Mouse (Mus musculus) natural killer cell, adult 2 months (primary cell): Measurements from ENCODE around the gene Arsj.

ENCODE experiments used
- DNase-seq, 2 experiments: peaks; one replicate each; pipeline ENCODE4 v3.0.0; 2022; ENCODE audit warnings: low spot score in 2 of 2

Arsj gene

DNA sequence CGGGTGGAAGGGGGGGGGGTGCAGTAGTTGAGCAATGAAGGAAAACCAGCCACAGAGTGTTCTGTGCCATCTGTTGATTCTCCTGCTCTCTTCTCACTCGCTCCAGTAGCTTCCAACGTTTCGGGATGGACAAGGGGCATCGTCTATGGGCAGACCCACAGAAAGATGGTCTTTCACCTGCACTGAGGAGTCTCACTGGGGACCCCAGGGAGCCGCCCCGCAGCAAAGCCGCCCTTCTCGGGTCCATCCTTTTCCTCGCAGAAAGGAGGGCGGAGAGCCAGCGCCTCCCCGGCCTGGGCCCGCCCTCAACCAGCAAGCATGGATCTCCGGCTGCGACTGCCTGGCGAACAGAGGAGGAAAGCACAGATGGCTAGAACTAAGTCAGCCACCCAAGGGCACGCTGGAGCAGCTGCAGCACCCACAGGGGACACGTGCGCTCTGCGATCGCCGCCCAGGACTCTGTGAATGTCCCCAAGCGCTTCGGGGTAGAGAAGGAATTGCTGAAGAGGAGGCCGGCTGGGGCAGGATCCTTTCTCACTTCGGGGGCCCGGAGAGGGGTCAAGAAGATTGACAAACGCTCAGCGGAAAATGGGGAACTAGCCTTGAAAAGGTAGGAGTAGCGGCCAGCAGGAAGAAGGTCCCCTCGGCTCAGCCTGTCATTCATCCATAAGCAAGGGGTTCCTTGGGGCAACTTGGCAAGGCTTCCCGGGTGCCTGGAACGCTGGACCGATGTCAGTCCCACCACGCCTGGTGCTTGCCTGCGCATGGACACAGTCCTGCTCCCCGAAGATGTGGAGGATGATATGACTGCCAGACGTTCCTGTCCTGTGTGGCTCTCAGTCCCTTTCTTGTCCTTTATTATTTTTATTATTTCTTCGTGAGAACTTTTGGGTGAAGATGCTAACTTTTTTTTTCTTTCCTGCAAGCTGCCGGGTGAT lies at the start of gene Arsj:
Gene Arsj, plus strand, starts transcription at position 117 of the 938 bp plus-strand sequence.
- DNase-seq = no peak

DNA sequence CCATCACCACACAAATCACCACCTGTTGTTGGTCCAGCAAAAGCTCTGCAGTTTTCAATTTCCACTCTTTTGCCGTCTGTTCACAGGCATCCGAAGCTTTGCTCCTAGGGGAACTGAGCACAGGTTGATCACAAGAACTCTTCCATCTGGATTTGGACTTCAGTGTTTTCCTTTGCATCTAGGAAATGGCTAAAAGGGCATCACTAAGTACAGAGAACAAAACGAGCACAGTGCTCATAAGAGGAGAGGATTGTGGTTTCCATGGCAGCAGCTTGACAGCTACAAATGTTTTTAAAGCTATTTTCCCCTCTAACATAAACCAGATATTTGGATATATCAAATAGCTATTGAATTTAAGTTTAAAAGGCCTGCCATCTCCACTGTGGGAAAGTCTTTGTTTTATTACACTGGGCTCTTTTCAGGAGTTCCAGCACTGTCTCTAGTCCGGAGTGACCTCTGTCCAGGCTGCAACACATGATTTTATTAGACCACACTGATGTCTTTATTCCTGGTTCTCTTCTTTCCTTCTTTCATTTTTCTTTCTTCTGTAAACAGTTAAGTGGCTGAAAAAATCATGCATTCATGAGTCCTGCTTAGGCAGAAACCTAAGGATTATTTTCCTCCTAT lies 38.5 kb upstream of the Arsj start:
- no peak for DNase-seq

DNA sequence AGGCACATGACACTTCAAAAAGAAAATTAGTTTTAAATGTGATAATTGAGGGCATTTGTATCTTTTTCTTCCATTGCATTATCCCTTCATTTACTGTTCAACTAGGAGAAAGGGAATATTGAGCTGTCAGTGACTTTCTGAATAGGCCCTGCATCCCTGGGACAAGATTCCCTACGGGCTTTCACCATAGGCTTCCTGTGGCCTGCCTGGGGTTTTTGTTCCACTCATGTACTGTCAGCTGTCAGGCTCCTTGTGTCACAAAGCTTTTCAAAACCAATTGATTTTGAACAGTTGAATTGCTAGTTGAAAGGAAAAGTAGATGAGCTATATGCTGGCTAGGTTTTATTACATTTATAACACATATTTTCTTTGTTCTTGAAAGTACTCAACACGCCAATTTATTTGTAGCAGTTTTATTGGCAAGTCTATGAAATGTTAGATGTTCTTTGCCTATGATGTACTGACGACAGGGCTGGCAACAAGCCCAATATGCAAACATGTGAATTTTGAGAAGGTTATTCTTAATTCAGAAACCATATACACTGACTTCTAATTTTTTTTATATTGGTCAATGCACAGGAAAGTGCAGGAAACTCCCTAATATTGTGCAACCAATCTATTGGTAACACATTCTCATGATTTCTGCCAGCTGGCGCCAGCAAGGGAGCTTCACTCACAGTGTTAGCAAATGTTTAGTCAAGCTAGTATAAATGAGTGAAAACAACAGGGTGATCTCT lies 37.4 kb upstream of the Arsj start:
- DNase-seq = no peak

DNA sequence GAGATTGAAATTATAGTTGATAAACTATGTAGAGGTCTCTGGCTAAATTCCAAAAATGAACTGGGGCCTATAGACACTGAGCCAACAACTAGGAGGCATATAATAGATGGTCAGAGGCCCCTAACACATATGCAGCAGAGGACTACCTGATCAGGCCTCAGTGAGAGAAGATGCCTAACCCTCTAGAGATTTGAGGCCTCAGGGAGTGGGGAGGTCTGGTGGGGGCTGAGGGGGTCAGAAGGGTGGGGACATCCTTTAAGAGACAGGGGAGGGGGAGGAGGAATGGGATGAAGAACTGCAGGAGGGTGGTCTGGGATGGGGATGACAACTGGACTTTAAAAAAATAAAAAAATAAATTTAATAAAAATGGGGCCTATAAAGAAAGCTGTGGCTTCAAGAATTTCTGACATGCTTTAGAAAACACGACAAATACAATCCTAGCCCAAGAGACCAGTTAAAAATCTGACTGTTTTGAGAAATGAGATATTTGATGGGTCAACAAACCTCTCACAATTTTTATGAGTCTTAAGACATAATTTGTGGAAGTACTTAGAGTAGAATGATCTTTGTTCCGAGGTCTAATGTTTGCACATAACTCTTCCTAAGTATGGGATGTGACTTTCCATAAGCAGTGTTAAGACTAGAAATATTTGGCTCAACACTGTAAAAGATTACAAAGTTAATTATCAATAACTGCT lies 36.7 kb upstream of the Arsj start:
- DNase-seq = no peak

DNA sequence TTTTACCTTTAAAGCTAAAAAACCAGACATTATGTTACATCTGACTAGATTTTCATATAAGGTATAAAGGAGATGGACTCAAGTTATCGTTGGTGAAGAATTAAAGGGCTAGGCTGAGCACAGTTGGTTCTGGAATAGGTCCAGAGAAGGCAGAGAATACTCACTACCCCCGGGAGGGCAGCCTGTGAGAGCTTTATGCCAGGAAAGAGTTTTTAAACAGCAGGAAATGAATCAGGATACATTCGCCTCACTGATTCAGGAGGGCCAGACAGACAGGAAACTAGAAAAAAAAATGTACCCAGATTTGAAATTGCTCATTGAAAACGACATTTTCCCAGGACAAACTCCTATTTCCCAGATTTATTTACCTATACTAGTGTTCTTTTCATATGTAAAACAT lies 28.2 kb upstream of the Arsj start:
- DNase-seq = no peak

DNA sequence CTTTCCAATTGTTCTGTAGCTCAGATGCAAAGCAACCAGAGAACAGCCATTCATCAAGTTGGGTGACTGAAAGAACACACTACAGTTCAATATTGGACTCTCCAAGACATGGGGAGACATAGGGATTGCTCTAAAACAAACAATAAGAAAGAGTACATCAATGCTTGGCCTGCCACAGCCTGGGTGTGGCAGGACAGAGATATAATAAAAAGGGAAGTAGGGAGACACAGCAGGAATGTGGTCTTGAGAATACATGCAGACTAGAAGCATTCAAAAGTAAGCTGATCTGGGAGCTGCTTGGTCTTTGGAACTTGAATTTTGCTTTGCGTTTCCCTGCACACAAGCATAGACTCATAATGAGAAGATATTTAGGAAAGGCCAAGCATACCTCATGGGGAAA lies 18.7 kb upstream of the Arsj start:
- DNase-seq = no peak

DNA sequence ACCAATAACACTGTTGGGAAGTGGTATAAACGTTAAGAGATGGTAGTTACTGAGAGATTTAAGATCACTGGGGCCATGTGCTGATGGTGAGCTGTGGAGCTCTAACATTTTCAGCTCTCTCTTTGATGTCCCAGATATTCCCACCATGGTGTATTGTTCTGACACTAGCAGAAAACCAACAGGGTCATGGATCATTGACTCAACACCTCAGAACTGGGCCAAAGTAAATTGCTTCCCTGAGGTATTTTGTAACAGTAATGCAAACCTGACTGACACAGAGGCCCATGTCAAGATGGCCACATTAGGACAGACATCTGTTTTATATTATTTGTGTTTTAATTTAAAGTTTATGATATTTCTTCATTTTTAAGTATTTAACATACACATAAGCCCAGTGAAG lies 3.7 kb upstream of the Arsj start:
- no peak for DNase-seq

DNA sequence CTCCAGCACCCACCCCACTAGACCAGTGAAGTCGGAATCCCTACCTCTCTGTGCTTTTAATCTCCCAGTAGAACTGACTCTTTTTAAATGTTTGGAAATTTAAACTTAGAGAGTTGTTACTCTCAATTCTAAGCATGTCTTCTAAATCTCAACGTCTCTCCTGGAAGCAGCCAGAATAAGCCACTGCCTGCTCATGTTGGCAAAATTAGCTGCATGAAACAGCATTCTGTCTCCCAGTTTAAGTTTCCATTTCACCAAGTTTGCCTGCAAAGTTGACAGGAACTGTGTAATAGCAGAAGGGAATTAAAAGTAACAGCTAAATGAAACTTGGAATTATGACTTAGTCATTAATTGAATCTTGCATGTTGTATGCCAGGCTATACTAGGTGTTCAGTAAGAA lies 1.1 kb upstream of the Arsj start:
- DNase-seq = no peak

DNA sequence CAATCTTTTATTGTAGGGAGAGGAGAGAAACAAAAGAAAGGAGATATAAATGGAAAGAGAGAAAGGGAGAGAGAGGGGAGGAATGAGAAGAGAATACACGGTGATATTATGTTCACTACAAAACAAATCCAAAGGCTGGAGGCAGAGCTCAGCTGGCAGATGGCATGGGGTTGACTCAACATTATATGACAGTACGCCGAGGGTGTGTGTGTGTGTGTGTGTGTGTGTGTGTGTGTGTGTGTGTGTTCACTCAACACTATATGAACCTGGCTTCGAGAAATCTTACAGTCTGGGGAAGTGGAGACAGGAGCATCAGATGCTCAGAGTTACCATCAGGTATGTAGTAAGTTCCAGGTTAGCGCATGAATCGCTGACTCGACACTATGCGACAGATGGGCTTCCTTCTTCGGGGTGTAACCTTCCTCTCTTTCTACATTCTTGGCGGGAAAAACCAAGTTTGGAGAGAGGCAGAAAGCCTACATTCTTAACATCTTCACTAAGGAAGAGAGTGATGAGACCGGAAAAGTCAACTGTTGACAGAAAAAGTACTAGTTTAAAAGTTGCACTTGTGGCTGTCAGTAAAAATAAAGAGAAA lies 456 bp upstream of the Arsj start:
- no peak for DNase-seq

DNA sequence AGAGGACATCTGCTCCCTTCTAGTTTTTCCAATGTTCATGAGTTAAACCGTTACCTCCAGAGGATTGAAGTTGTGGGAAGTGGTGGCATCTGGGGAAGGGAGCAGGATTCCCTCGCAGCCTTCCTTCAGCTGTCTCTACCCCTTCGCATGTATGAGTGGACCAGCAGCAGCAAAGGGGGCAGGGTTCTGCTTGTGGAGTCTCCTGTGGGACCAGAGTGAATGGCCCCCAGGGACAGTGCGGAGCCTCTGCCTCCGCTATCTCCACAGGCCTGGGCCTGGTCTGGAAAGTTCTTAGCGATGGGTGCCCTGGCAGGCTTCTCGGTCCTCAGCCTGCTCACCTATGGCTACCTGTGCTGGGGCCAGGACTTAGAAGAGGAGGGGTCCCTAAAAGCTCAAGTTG lies 1.1 kb downstream of the Arsj start:
- DNase-seq = no peak

DNA sequence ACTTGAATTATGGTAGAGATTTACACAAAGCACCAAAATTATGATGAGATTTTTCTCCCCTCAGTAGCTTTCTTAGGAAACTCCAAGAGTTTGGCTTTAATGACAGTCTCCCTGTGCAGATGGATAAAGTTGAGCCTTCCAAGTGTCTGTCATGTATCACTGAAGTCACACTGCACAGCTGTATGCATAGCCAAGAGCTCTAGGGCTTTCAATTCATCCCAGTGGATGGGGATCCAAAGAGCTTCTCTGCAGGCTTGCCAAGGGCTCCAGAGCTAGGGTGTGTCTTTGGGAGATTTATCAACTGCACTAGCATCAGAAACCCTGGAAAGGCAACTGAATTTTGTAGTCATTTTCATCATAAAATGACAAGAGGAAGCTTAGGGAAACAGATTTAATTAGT lies 7.1 kb downstream of the Arsj start:
- DNase-seq = no peak

DNA sequence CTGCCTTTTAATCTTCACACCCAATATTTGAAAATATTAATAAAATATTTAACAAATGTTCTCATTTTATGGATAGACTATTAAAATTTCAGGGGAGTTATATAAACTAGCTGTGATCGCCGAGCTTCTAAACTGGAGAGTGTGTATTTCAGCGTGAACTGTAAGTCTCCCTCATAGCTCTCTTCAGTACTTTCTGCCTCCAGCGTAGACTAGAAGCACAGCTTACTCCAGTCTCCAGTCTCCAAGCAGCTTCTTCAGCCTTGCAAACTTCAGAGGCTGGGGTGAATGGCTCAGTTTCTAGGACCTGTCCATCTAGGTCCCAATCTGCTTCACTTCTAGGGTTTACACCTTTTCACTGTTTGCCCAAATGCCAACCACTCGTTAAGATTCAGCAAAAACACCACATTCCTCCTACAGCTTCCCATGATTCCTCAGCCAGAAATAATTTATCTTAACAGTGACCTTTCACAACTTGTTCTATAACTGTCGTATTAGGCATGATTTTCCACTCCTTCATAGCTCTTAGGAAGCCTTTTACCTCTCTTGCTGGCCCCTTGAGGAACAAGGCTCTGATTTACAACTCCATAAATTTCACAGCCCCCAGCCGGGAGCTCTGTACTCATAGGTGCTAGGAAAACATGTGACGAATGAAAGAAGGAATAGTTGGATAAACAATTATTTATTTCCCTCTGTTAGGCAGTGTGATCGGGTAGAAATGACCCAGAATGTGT lies 9.5 kb downstream of the Arsj start:
- no peak for DNase-seq

DNA sequence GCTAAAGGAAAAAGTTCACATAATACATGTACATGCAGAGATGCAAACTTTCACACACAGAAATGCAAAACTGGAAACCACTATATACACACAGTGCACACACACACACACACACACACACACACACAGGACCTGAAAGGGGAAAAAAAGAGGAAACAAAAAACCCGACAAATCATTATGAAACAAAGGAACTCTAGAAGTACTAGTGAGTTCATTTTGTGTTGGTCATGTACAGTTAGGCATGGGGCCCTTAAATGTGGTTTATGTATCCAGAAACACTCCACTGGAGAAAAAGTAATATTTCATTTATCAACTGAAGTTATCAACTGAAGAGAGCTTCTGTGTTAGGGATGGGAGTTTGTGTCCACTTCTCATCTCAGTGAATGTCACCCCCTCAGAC lies 10.2 kb downstream of the Arsj start:
- DNase-seq = no peak

DNA sequence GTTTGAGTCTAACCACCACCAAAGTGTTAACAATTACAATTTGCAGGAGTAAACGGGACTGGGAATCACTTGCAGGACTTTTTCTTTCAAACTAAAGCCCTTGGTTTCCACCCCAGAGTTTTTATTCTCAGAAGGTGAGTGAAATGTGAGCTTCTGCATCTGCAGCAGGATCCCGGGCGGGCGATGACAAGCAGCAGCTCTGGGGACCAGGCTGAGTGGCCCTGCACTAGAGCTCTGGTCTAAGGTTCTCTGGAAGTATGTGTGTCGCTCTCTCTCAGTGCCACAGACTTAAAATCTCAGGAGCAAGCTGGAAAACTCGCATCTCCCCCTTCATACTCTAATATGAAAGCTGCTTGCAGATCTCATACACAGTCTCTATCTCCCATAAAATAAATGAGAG lies 15.8 kb downstream of the Arsj start:
- DNase-seq = no peak

DNA sequence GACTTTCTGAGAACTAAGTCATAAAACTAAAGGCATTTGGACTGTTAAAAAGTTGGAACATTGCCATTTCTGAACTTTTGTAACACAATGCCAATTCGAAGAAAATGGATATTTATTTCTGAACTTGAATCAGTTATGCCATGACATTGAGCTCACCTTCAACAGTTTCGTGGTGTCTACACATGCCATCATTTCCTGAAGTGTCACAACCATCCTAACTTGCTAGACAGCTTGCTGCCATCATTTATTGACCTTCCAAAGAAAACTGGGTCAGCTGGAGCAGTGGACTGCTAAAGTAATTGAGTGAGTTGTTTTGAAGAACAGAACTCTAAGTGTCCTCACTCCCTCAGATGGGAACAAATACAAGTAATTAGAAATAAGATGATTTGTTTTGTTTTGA lies 16.2 kb downstream of the Arsj start:
- DNase-seq = no peak

DNA sequence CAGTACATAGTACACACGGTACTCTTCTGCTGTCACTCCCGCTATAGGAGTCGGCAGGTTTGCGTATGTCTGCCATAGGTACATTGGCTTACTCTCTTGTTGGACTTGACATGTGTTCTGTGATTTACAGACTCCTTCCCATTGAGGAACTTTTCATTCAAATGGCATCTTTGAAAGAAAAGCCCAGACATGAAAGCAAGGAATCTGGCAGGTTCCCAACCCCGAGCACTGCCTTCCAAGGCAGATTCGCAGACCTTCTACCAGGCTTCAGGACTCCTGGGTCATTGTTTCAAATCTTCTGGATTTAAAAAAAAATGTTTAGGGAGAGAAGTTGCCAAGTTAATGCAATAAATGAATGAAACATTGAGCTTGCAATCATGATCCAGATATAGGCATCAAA lies 19.8 kb downstream of the Arsj start:
- no peak for DNase-seq

DNA sequence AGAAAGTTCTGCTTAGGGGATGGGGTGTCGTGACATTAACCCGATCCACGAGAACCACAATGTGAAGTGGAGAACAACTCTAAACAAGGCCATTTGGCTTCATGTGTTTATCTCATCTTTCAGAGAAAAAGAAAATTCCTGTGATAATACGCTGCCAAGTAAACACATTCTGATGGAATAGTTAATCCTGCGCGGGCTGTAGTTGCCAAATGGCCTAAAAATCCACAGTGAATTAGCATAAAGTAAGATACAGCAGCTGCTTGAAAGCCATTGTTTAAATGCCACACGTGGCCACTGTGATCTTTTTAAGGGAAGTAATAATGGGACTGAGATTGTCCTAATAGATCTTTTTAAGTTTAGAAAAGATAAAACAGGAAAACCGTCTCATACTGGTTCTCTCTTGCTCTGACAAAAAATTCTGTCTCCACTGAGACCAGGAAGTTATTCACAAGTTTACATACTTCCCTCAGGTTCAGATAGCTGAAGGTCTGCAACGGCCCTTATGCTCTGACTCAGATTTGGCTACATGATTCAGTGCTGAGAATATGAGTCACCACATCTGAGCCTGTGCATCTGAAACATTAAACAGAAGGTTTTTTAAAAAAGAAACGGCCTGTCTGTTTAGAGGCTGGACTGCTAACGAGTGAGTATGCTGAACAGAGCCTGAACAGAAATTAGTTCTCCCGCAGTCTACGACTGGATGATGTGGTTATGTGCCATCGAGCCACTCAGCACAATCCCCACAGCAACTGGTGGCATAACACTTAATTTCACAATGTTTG lies 21.4 kb downstream of the Arsj start:
- no peak for DNase-seq

DNA sequence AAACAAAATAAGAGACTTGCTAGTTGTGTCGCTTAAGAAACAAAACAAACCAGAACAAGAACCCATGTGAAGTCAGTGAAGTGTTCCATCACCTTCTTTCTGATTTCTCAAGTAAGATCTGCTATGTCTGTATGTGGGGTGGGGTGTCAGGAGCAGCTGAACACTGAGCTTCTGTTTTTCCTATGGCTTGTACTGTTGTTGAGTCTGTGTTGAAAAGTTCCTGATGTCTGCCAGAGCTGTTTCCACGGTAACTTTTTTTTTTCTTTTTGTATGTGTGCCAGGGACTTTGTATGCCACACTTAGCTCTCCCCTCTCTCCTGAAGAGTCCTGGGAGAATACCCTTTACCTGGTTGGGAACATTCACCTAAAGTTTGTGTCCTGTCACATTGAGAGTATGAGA lies 34.0 kb downstream of the Arsj start:
- DNase-seq = no peak

DNA sequence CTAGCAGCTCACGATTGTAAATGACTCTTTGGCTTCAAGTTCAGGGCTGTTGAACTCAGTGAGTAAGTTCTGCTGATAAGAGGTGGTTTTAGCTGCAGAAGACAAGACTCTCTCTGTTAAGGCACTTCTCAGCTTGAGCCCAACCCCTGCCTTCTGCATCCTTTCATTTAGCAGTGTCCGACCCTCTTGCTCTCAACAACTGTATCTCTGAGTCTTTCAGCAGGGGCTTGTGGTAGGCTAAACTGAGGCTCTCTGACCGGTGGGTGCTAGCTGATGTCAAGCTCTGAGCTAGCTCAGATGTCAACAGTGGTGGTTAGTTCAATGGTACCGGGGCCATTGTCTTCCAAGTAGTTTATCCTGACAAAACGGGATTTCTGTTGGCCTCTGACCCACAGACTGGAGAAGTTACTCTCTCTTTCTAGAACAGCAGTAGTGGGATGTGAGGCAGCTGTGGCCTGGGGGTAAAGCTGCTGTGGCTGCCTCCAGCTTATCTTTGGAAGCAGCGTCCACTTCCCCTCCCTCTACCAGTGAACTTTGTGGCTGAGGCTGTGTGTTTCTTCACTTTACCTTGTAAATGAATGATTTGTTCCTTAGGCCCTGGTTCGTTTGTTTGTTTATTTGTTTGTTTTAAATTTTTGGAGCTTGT lies 34.6 kb downstream of the Arsj start:
- no peak for DNase-seq

DNA sequence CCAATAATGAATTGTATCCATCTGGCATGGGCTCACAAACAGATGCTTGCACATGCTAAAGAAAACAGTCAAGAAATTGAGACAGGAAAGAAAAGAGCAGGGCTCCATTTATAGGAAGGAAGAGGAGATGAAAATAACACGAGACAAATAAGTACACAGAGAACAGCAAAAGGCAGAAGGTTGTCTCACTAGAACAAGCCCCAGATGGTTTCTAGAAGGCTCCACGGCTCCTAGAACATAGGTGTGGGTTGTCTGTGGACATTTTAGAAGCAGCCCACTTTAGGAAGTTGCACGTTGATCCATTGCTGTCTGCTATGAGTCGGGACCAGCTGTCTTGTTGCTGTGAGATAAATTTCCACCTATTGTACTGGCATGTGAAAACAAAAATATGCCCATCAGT lies 37.2 kb downstream of the Arsj start:
- no peak for DNase-seq
